Mouse (Mus musculus) naive thymus-derived CD4-positive, alpha-beta T cell, adult 2 months (primary cell): ENCODE measurements around the gene C1qtnf5.

ENCODE experiments used
- DNase-seq: peaks from one replicate; pipeline ENCODE4 v3.0.0-alpha.2; 2011; ENCODE audit warnings: low read depth

The C1qtnf5 gene

GRCm38 (mm10) chr9:44107110-44107509 lies at the start of gene C1qtnf5:
TSS of gene C1qtnf5 (plus strand) at chr9:44107245.
- no peak for DNase-seq

GRCm38 (mm10) chr9:44058606-44059005 lies 48.4 kb upstream of the C1qtnf5 start:
- no peak for DNase-seq

- DNase-seq = no peak
Observed at GRCm38 (mm10) chr9:44065177-44065576, 41.9 kb upstream of the C1qtnf5 start.

GRCm38 (mm10) chr9:44066785-44067225 lies 40.2 kb upstream of the C1qtnf5 start, which contains the start of gene Usp2:
TSS of gene Usp2 (plus strand) at chr9:44067021.
- peak; percentile 100 for DNase-seq

GRCm38 (mm10) chr9:44067241-44067959 lies 39.6 kb upstream of the C1qtnf5 start:
- no peak for DNase-seq

GRCm38 (mm10) chr9:44067960-44068330 lies 39.1 kb upstream of the C1qtnf5 start:
- no peak for DNase-seq

GRCm38 (mm10) chr9:44069252-44069651 lies 37.8 kb upstream of the C1qtnf5 start:
- DNase-seq = no peak

- no peak for DNase-seq
Observed at GRCm38 (mm10) chr9:44070113-44070843, 36.8 kb upstream of the C1qtnf5 start.

GRCm38 (mm10) chr9:44070844-44071231 lies 36.2 kb upstream of the C1qtnf5 start:
- DNase-seq = no peak

- DNase-seq = no peak
Observed at GRCm38 (mm10) chr9:44071914-44072598, 35.0 kb upstream of the C1qtnf5 start.

- no peak for DNase-seq
Observed at GRCm38 (mm10) chr9:44072599-44072915, 34.5 kb upstream of the C1qtnf5 start.

- DNase-seq = no peak
Observed at GRCm38 (mm10) chr9:44073115-44073514, 33.9 kb upstream of the C1qtnf5 start.

- DNase-seq = peak; percentile 67
Observed at GRCm38 (mm10) chr9:44074395-44075275, 32.4 kb upstream of the C1qtnf5 start.

- DNase-seq = no peak
Observed at GRCm38 (mm10) chr9:44075276-44075995, 31.6 kb upstream of the C1qtnf5 start.

GRCm38 (mm10) chr9:44075996-44076763 lies 30.9 kb upstream of the C1qtnf5 start:
- no peak for DNase-seq

- peak; percentile 76 for DNase-seq
Observed at GRCm38 (mm10) chr9:44076764-44077120, 30.3 kb upstream of the C1qtnf5 start.

- DNase-seq = no peak
Observed at GRCm38 (mm10) chr9:44077266-44077910, 29.7 kb upstream of the C1qtnf5 start.

GRCm38 (mm10) chr9:44078136-44078797 lies 28.8 kb upstream of the C1qtnf5 start:
- no peak for DNase-seq

- DNase-seq = no peak
Observed at GRCm38 (mm10) chr9:44078955-44079756, 27.9 kb upstream of the C1qtnf5 start.
